Mouse (Mus musculus) testis, postnatal 10 days (tissue): ENCODE measurements around the gene Skor1.

Source experiments
- DNase-seq: peaks from one replicate; pipeline ENCODE4 v3.0.0; 2021; ENCODE audit warnings: low spot score

Gene Skor1

GRCm38 (mm10) chr9:63149372-63149766, 608 bp upstream of the Skor1 start:
- DNase-seq = no peak

DNA sequence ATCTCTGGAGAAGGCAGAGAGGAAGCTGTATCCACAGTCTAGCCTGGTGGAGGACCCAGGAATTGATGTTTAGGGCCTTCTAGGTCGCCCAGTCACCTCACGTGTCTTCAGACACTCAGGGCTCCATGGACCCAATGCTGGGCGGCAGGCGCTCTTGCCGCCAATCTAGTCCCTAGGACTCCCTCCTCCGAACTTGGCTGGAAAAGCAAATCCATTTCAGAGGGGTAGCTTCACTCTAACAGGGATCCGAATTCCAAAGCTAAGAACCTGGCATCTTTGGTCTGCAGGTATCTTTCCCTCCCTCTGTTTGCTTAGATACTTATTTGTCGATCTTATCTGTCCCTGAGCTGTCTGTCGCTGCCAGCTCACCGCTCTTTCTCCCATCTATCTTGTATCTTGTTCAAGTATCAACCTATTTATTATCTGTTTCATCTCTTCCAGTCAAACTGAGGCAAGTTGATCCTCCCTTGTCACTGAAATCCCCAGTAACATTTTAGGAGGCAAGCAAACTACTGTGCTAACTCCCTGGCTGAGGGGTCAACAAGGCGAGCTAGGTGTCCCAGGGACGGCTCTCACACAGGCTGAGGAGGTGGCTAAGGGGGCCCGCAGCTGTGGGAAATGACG, 863 bp downstream of the Skor1 start:
- no peak for DNase-seq

DNA sequence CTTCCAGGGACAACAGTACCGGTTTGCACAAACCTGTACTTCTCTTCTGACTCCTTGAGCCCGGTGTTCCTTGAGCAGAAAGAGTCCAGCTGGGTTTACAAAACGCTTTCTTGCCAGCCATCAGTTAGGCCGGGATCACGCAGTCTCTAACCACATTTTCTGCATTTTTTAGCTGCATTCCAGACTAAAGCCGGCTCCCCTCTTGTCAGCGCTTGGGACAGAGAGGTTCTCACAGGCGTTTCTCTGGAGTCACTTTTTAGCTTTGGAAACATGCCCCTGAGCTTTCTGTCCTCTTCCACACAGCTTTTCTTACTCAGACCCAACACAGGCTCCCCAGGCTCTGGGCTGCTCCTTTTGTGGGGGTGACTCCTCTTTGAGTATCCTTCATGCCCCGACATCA, 1.5 kb downstream of the Skor1 start:
- DNase-seq = no peak

DNA sequence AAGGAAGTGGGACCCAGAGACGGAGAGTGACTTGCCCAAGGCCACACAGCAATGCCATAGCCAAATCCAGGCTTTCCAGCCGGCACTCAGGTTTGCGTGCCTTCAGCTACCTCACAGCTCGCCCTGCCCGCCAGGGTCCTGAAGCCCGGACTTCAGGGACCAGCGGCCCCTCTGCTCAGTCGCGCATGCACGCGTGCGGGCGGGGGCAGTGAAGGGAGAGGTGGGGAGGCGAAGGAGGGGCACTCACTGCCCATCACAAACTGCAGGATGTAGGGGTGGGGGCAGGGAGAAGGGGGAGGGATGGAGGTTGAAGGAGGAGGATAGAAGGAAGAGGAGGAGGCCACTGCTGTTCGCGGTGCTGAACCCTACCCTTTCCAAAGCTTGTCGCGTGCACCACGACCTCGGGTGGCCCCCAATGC, 1.9 kb downstream of the Skor1 start:
- peak; percentile 43 for DNase-seq

DNA sequence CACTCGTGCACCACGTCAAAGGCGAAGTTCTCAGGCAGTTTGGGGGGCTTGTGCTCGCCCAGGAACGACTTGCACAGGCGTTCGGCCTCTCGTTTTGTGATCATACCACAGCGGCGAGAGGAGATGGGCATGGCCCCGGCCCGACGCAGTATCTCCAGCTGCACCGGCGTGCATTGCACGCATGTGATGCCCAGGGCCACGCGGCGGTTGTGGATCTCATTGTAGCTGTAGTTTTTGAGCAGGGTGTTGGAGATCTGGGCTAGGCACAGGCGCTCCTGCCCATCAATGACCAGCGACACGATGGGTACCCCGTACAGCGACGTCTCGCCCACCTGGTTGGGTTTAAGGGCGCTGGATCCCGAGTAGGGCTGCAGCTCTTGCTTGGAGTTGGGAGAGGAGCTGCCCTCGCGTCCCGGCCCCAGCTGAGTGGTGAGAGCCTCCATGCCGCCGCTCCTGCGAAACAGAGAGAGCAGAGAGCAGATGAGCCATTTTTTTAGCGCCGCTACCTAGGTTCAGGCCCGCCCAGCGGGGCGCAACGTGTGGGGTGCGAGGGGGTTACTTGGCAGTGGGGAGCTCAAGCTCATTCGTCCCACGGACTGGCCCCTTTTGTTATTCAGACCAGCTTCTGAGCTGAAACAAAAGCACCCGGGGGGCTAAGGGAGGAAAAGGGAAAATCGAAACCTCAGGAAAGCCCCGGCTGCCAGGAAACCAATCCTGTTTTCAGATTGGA, 2.5 kb downstream of the Skor1 start:
- peak; percentile 43 for DNase-seq

DNA sequence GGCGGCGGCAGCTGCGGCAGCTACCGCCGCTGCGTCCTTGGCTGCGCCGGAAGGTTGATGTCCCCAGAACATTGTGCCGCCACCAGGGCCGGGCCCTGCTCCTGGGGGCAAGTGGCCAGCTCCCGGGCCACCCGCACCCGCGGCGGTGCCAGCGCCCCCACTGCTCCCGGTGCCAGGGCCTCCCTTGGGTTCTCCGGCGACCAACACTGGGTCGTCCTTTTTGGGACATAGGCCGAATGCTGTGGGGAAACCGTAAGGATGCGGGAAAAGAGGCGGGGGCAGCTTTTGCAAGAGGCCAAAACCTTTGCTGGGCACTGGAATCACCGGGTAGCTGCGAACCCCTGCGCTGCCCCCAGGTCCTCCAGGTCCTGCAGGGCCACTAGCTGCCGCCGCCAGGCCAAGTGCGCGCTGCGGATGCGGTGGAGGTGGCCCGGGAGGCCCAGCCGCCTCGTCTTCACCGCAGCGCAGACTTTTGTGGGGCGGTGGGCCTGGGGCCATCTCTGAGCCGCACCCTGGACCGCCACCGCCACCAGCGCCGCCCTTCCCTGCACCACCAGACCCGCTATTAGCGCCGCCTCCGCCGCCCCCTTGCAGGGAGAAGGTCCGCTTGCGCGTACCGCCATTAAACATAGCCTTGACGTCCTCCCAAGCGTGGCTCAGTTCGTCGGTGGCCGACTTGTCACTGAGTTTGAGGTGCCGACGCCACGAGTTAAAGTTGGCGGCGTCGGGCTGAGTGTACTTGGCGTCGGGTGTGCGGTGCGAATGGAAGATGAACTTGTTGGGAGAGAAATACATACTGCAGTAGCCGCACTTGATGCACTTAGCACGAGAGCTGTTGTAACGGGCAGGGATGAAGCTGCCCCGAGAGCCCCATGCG, 3.3 kb downstream of the Skor1 start:
- DNase-seq = peak; percentile 55

DNA sequence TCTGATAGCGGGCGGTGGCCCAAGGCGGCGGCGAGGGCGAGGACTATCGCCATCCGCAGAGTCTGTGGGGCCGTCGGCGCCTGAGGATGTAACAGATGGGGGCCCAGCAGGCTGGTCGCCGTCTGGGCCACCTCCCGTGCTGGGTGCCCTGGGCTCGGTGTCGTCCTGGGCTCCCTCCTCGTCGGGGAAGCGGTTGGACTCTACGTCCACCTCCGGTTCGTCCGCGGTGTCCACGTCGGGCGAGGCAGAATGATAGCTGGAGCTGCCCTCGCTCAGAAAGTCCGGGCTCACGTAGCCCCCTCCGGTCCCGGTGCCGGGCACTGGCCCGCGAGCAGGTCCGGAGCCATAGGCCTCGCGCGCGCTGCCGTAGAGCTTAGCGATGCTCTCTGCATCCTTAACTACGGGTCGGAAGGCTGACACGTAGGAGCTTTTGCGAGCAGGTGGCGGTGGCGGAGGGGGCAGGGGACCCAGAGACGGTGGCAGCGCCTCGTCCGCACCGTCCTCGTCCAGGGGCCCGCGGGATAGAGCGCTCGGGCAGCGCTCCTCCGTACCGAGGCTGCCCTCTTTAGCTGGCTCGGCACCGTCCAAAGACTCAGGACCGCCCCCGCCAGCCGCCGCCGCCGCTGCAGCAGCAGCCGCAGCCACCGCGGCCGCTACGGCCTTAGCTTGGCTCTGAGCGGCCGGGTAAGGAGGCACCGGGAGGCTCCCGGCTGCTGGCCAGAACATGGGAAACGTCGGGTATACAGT, 4.1 kb downstream of the Skor1 start:
- peak; percentile 46 for DNase-seq

- peak; percentile 41 for DNase-seq
Observed at GRCm38 (mm10) chr9:63143641-63144501, 4.9 kb downstream of the Skor1 start.

DNA sequence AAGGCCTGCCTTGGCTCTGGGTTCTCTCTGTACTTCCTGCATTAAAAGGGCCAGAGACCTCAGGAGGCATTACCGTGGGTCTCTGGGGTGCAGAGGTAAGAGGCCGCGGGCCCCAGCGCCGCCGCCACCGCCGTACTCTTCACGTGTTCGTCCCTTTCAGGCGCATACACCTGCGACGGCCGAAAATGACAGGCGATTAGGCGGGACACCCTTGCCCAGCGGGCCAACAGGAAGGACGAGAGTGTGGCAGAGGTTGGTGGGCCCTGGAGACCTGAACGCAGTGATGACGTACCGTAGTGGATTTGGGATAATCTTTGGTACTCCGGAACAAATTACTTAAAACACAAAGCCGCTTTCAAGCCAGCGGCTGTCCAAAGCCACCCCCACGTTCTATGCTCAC, 5.5 kb downstream of the Skor1 start:
- DNase-seq = peak; percentile 41

GRCm38 (mm10) chr9:63142335-63143036, 6.3 kb downstream of the Skor1 start:
- DNase-seq = peak; percentile 42

GRCm38 (mm10) chr9:63141641-63142334, 7.0 kb downstream of the Skor1 start:
- peak; percentile 51 for DNase-seq

GRCm38 (mm10) chr9:63140211-63140610, 8.6 kb downstream of the Skor1 start:
- peak; percentile 40 for DNase-seq

GRCm38 (mm10) chr9:63139661-63140060, 9.1 kb downstream of the Skor1 start:
- no peak for DNase-seq

DNA sequence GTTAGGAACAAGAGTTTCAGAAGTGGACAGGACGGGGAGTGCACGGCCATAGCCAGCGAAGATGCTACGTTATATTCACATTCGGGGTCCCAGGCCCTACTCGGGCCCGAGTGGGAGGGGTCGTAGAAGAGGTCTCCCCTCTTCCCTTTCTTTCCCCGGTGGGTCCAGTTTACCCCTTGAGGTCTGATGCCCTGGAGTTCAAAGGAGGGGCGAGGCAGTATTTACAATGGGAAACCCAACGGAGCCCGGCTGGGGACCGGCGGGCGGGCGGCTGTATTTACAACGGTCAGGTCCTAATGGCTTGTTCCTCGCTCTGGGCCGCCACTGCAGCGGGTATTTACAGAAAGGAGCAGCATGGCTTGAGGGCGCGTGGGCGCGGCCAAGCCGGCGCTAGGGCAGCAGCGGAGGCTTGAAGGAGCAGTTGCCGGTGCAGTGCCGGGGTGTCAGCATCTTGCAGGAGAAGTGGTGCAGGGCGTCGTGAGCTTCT, 10.2 kb downstream of the Skor1 start:
- peak; percentile 56 for DNase-seq

GRCm38 (mm10) chr9:63137615-63137915, 11.2 kb downstream of the Skor1 start:
- DNase-seq = no peak

DNA sequence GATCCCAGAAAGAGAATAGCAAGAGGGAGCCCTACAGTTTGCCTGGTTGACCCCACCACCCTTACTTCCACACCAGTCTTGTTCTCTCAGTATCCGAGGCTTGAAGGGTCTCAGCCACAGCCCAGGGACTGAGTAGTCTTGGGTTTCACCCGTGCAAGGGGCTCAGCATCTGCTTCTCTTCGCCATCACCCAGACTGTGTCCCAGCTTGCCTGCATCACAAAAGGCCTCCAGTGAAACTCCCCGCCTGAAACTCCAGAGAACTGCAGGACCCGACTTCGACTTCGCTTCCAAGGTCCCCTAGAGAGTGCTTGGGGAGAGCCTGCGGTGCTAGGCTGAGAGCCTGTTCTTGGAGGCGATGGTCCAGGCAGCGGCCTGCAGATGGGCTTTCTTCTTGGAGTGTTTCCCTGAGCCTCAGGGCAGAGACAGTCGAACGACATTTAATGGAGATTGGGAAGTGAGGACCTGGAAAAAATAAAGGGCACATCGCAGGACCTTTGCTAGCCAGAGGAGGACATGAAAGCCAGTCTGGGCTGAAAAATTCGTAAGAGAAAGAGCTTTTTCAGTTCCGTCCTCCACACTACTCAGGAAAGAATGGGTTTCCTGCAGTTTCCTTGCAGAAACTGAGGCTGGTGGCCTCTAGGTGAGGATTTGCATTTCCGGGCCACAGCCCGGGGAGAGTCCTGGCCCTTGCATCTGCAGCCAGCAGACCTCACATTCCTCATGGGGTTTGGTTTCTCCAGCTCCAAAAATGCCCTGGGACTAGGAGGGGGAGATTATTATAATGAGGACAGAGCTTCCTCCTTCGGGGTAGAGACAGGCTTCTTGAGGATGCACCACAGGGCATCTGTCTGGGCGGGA, 11.8 kb downstream of the Skor1 start:
- peak; percentile 40 for DNase-seq

- no peak for DNase-seq
Observed at GRCm38 (mm10) chr9:63136241-63136640, 12.5 kb downstream of the Skor1 start.

DNA sequence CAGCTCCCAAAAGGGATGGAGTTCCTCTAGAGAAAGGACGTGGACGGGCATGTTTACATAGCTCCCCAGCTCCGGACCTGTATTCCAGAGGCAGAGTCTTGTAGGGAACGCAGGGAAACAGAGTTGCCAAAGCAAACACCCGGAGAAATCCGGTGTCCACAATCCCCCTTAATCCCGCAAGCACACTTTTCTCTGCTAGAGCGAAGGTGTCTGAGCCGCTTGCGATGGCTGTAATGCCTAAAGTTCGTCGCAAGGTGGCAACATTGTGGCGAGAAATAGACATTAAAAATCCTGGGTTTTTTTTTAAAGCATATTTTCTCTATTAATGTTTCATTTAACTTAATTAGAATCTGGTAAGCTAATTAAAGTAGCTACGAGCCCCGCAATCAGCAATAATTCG, 13.0 kb downstream of the Skor1 start:
- peak; percentile 71 for DNase-seq

DNA sequence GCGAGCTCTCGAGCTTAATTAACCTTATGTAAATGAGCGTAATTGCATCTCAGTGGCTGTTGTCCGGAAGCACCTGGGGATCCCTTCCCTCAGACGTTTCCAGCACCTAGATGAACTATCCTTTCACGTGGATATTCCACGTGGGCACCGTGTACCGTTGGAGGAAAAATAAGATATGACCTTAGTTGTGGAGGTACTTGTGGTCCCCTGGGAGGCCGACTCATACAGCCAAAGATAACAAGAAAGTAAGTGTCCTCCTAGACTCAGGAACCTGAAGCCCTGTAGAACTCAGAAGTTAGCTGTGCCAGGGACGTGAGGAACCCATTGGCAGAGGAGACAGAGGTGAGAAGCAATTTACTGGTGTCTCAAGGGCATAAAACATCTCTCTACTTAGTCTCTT, 13.4 kb downstream of the Skor1 start:
- no peak for DNase-seq
